Mouse (Mus musculus) forelimb bud, embryonic 11.5 days (tissue): ENCODE data around the gene Samd1.

Experiments
- DNase-seq: peaks from one replicate; pipeline ENCODE4 v3.0.0-alpha.2; 2012; ENCODE audit warnings: low read depth, low spot score

The Samd1 gene

GRCm38 (mm10) chr8:83997511-83998141 lies at the start of gene Samd1:
Gene Samd1, plus strand, starts transcription at chr8:83997672.
- no peak for DNase-seq

GRCm38 (mm10) chr8:83954749-83955105 lies 42.7 kb upstream of the Samd1 start:
- DNase-seq = no peak

GRCm38 (mm10) chr8:83955106-83955957 lies 42.1 kb upstream of the Samd1 start, which contains the start of the genes Gm10644 and Asf1b:
Gene Gm10644, minus strand, starts transcription at chr8:83955205.
Gene Asf1b, plus strand, starts transcription at chr8:83955507.
- DNase-seq = peak; percentile 100

- no peak for DNase-seq
Measured at GRCm38 (mm10) chr8:83955958-83956218, 41.6 kb upstream of the Samd1 start.

GRCm38 (mm10) chr8:83956789-83957188 lies 40.7 kb upstream of the Samd1 start:
- peak; percentile 12 for DNase-seq

- DNase-seq = no peak
Measured at GRCm38 (mm10) chr8:83964015-83964765, 33.3 kb upstream of the Samd1 start.

- DNase-seq = no peak
Measured at GRCm38 (mm10) chr8:83967701-83968100, 29.8 kb upstream of the Samd1 start.

GRCm38 (mm10) chr8:83971121-83971520 lies 26.4 kb upstream of the Samd1 start:
- DNase-seq = no peak

- DNase-seq = no peak
Measured at GRCm38 (mm10) chr8:83971661-83972060, 25.8 kb upstream of the Samd1 start.

- DNase-seq = peak; percentile 98
Measured at GRCm38 (mm10) chr8:83972150-83973120, 25.0 kb upstream of the Samd1 start, which contains the start of gene Prkaca. Gene Prkaca, plus strand, starts transcription at chr8:83972993.

- no peak for DNase-seq
Measured at GRCm38 (mm10) chr8:83973161-83974031, 24.1 kb upstream of the Samd1 start.

GRCm38 (mm10) chr8:83974521-83974920 lies 23.0 kb upstream of the Samd1 start:
- no peak for DNase-seq

- no peak for DNase-seq
Measured at GRCm38 (mm10) chr8:83976101-83976630, 21.3 kb upstream of the Samd1 start.

GRCm38 (mm10) chr8:83976779-83977350 lies 20.6 kb upstream of the Samd1 start:
- DNase-seq = no peak

GRCm38 (mm10) chr8:83977646-83978045 lies 19.8 kb upstream of the Samd1 start:
- no peak for DNase-seq

- no peak for DNase-seq
Measured at GRCm38 (mm10) chr8:83978200-83978599, 19.3 kb upstream of the Samd1 start.

GRCm38 (mm10) chr8:83980250-83980649 lies 17.2 kb upstream of the Samd1 start:
- no peak for DNase-seq

- DNase-seq = no peak
Measured at GRCm38 (mm10) chr8:83980845-83981244, 16.6 kb upstream of the Samd1 start.

- DNase-seq = no peak
Measured at GRCm38 (mm10) chr8:83981533-83981932, 15.9 kb upstream of the Samd1 start.

GRCm38 (mm10) chr8:83982449-83982848 lies 15.0 kb upstream of the Samd1 start:
- no peak for DNase-seq
